Mouse (Mus musculus): ENCODE results near the gene Olfr455. TPM values are rescaled to one million over a fixed set of nuclear protein-coding genes. Genes with fewer than 3 reads are reported as not detected.

The Olfr455 gene
- total RNA-seq, 2 experiments from 2014 or later = not detected

GRCm38 (mm10) chr6:42489731-42490130 is 57.7 kb downstream of the Olfr455 start:
- DNase-seq (ENCODE audit: low spot score in 2 of 2) = no peak

GRCm38 (mm10) chr6:42487114-42487513 is 60.3 kb downstream of the Olfr455 start, which contains the start of gene Olfr456:
TSS of gene Olfr456 (minus strand) at chr6:42487214.
- DNase-seq (ENCODE audit: low spot score in 2 of 2) = no peak

Other genes with a start within 250 kb of the Olfr455 start
- gene Fam131b, start 222.9 kb downstream of the Olfr455 start, total RNA-seq (2021) = 10 to 100 TPM; 75.7 to 81.3 TPM
- gene Zyx, start 198.0 kb downstream of the Olfr455 start, total RNA-seq (2021) = 10 to 100 TPM; 54.0 to 56.2 TPM
- under 1 TPM in 1 of 2 experiments, not detected in 1; 0.39 TPM for gene Epha1, start 174.3 kb downstream of the Olfr455 start, total RNA-seq (2021)
- gene Tas2r143, start 147.3 kb downstream of the Olfr455 start, total RNA-seq (2021) = under 1 TPM in 1 of 2 experiments, not detected in 1; 0.43 TPM
- gene Tas2r135, start 142.2 kb downstream of the Olfr455 start, total RNA-seq (2021) = under 1 TPM in 1 of 2 experiments, not detected in 1; 0.34 TPM
- gene Tas2r126, start 113.1 kb downstream of the Olfr455 start, total RNA-seq (2021) = not detected
- gene Olfr458, start 82.4 kb downstream of the Olfr455 start, total RNA-seq (2021) = not detected
- not detected for gene Olfr457, start 71.3 kb downstream of the Olfr455 start, total RNA-seq (2021)
- gene Olfr456, start 60.4 kb downstream of the Olfr455 start, total RNA-seq (2021) = not detected
- not detected for gene Tcaf3, start 50.1 kb upstream of the Olfr455 start, total RNA-seq (2021)
- gene Tcaf2, start 97.7 kb upstream of the Olfr455 start, total RNA-seq (2021) = 1 to 10 TPM; 1.3 to 2.1 TPM
- gene Tcaf1, start 162.5 kb upstream of the Olfr455 start, total RNA-seq (2021) = 100 to 1,000 TPM; 246 to 253 TPM
- not detected for gene Olfr453, start 191.8 kb upstream of the Olfr455 start, total RNA-seq (2021)
- gene Olfr38, start 208.8 kb upstream of the Olfr455 start, total RNA-seq (2021) = not detected
- not detected for gene Olfr452, start 237.5 kb upstream of the Olfr455 start, total RNA-seq (2021)